Mouse (Mus musculus) hindbrain, embryonic 10.5 days (tissue): ENCODE measurements at regions not wholly inside any gene's neighbourhood (a gene's known extent, or its start where the extent isn't known, plus 50 kb on each side); places are given as distances from the start of the nearest gene placed in this dataset.

ENCODE experiments used
- DNase-seq: peaks from one replicate; pipeline ENCODE4 v3.0.0-alpha.2; 2017; ENCODE audit warnings: low spot score
- H3K27ac ChIP-seq: fragments of 300-500 bp; sonication (generic); 2 replicates; pipeline ENCODE4 v1.5.1; 2016; ENCODE audit warnings: mild to moderate bottlenecking, moderate library complexity
- H3K27me3 ChIP-seq: fragments of 300-500 bp; sonication (generic); 2 replicates; pipeline ENCODE4 v1.6.1; 2016; ENCODE audit warnings: mild to moderate bottlenecking; ENCODE audit not compliant: poor library complexity, insufficient read depth, severe bottlenecking
- H3K36me3 ChIP-seq: fragments of 300-500 bp; sonication (generic); 2 replicates; pipeline ENCODE4 v1.6.1; 2016; ENCODE audit warnings: mild to moderate bottlenecking, moderate library complexity
- H3K4me1 ChIP-seq: fragments of 300-500 bp; sonication (generic); replicated peaks from 2 replicates; pipeline ENCODE4 v1.6.1; 2016; ENCODE audit warnings: mild to moderate bottlenecking
- H3K4me3 ChIP-seq: fragments of 300-500 bp; sonication (generic); 2 replicates; pipeline ENCODE4 v1.5.1; 2016; ENCODE audit warnings: mild to moderate bottlenecking, moderate library complexity
- H3K9me3 ChIP-seq: fragments of 300-500 bp; sonication (generic); 2 replicates; pipeline ENCODE4 v1.6.1; 2016; ENCODE audit warnings: mild to moderate bottlenecking, moderate library complexity
- WGBS: fragments of 180-500 bp; shearing (Covaris S2); methylation state at CpG from one replicate; pipeline ENCODE4 v1.1.7; 2016; 5-methylcytosine and 5-hydroxymethylcytosine counted together

DNA sequence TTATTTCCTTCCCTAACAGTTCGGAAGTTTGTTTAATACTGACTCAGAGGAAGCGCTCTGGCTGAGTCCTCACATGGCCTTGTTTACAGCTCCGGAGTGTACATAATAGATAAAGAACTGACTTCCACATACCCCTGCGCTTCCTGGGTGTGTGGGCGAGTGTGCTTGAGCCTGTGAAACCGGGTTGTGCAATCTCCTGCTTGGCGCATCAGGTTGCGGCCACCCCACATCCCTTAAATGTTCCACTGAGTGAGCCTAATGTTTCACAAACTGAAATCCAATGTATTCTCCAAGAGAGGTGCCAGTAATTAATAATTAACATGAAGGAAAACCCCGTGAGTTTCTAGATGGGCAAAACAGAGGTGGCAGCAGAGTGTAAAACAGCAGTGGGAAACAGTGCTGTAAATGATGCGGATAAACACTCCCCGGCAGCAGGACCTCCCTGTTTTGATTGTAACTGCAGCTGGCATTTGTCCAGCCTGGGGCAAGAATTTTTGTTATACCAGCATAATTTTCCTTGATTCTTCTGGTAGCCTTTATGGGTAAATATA lies 175.2 kb upstream of the Cdkn2b start:
- WGBS = 64% methylated on average over 11 of the region's 11 CpGs
- DNase-seq = no peak

DNA sequence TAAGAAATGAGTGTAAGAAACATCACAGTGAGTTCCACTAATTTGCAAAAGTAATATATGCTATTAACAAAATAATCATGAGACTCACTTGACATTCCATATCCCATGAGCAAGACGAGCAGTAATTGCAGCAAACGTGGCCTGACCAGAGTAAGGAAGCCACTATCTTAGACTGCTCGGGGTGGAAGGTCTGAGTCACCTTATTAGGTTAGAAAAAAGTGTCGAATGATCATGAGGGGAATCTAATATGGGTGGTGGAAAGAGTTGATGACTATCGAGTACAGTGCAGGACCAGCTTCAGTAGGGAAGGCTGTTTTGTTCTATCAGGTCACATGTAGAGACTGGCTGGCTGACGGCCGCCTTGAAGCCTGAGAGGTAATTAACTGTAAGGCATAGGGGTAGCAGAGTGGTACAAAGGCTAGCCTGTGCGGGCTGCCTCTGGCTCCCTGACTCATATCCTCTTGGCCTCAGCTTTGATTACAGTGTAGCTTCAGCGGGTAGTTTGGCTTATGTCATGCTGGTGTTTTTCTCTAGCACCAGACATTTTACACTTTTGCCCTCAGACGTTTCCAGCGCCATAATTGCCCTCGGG lies 167.9 kb upstream of the Cdkn2b start:
- DNase-seq = no peak

More for the DNA sequence above, 175.2 kb upstream of the Cdkn2b start:
- Histone ChIP-seq H3K4me3 (no peak overlapping the region), H3K27ac (no peak overlapping the region), H3K27me3 (no peaks in the 10 kb centered on the region), H3K36me3 (no peaks in the 10 kb centered on the region), H3K4me1 (no peaks in the 10 kb centered on the region), H3K9me3 (no peaks in the 10 kb centered on the region)

DNA sequence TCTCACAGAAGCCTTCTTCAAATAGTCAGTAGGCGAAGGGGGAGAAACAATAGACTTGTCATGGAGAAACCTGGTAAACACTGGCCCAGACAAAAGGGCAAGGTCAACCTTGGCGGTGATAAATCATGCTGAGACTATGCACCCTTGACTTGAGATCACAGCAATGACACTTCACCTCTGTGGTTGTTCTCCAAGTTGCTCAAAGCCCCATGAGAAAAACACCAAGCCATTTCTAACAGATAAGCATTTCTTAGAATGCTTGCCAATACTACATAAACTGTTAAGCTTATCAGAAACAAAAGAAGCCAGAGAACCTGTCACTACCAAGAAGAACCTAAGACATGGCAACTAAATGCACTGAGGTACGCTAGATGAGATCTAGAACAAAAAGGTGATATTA lies 165.0 kb upstream of the Cdkn2b start:
- Histone ChIP-seq H3K36me3 (no peaks in the 10 kb centered on the region), H3K9me3 (no peaks in the 10 kb centered on the region), H3K27me3 (no peaks in the 10 kb centered on the region), H3K4me3 (no peak overlapping the region), H3K4me1 (peaks cover 6% of the 10 kb centered on the region), H3K27ac (no peak overlapping the region)
- DNase-seq = peak; percentile 52
- 62% methylated on average over 3 of the region's 3 CpGs for WGBS

More for the DNA sequence above, 167.9 kb upstream of the Cdkn2b start:
- H3K9me3 ChIP-seq = no peaks in the 10 kb centered on the region
- H3K27me3 ChIP-seq = no peaks in the 10 kb centered on the region
- H3K4me3 ChIP-seq = no peak overlapping the region
- WGBS = 83% methylated on average over 12 of the region's 12 CpGs
- H3K27ac ChIP-seq = no peak overlapping the region
- H3K36me3 ChIP-seq = no peaks in the 10 kb centered on the region
- peaks cover 6% of the 10 kb centered on the region for H3K4me1 ChIP-seq

DNA sequence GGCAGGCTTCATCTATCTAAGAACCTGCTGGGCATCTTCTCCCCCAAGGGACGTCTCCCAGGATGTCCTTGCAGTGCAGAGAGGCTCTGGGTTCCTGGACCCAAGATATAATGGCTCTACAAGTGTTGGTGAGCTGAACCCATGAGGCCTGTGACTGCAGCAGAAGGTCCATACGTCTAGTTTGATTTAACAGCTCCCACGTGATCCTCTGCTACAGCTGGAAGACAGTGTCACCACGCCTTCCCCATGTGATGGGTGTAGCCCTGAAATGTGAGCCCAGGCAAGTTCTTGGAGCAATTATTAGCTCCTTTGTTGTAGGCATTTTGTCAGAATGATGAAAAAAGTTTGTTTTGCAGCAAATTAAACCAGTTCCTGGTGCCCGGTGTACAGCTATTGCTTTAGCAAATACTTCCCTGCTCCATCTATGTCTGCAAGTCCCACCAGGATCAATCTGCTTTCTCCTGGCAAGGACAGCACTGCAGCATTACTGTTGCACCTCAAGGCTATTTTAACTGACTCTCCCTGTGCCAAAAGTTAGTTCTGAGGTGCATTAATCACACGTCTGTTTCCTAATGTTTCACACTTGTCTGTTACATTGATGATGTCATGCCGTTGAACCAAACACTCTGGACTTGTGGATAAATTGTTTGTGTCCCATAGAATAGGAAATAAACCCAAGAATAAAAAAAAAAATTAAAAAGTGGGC lies 164.2 kb upstream of the Cdkn2b start:
- no peak for DNase-seq
- Histone ChIP-seq H3K4me3 (no peak overlapping the region), H3K9me3 (no peaks in the 10 kb centered on the region), H3K27ac (0 out of 2 replicates have a peak overlapping the region, but pooled peaks have one; percentile 45), H3K36me3 (no peaks in the 10 kb centered on the region), H3K4me1 (peaks cover 14% of the 10 kb centered on the region), H3K27me3 (no peaks in the 10 kb centered on the region)
- 69% methylated on average over 7 of the region's 7 CpGs for WGBS

DNA sequence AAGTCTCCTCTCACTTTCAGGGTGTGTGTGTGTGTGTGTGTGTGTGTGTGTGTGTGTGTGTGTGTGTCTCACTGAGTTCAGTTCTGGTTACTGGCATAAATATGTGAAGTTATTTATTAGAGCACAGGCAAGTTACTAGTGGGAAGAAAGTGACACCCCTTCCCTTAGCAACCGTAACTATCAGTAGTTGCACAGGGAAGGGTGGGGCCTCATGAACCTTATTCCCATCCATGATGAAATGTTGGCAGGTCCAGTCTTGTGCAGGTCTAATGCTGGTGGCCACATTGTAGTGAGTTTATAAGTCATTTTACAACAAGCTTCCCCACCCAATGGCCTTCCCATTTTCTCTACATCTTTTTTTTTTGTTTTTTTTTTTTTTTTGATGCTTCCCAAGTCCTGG lies 160.6 kb upstream of the Cdkn2b start:
- Histone ChIP-seq H3K27me3 (no peaks in the 10 kb centered on the region), H3K36me3 (no peaks in the 10 kb centered on the region), H3K9me3 (no peaks in the 10 kb centered on the region), H3K4me1 (peaks cover 20% of the 10 kb centered on the region), H3K27ac (no peak overlapping the region), H3K4me3 (no peak overlapping the region)
- 85% methylated on average over 1 of the region's 1 CpGs for WGBS
- DNase-seq = no peak

DNA sequence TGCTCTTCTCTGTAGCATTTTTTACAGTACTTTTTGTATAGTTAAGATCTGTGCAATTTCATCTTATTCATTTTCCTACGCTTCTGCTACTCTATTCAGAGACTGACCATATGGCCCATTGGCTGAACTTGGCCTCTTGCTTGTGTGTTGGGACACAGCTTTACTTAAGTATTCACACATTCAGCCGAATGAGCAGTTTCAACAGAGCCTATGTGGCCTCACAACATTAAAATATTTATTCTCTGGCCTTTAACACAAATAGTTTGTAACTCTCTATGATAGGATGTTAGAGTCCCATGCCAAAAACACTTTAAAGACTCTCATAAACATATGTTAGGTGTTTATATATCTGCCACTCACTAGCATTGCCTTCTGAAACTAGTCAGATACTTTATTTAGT lies 159.9 kb upstream of the Cdkn2b start:
- WGBS = 83% methylated on average over 2 of the region's 2 CpGs
- no peak for DNase-seq
- H3K36me3 ChIP-seq = no peaks in the 10 kb centered on the region

DNA sequence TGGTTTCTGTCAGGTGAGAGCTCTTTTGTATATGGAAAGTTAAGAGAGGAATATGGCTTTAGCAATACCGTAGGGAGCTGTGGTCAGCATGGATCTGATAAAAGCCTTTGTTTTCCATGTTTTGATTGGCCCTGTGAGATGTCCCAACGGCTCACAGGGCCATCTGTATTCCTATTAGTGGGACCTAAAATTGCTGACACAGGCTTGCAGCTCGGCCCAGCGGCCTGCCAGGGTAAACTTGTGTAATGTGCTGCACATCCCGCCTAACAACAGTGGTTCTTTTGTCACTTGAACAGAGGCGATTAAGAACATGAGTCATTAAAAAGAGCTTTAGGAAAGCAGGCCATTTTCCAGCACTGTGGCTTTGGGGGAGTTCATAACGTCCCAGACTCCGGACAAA lies 159.0 kb upstream of the Cdkn2b start:
- WGBS = 45% methylated on average over 8 of the region's 8 CpGs
- Histone ChIP-seq H3K36me3 (no peaks in the 10 kb centered on the region), H3K27me3 (no peaks in the 10 kb centered on the region), H3K4me1 (peaks cover 16% of the 10 kb centered on the region), H3K27ac (0 out of 2 replicates have a peak overlapping the region, but pooled peaks have one; percentile 12), H3K4me3 (no peak overlapping the region), H3K9me3 (no peaks in the 10 kb centered on the region)
- peak; percentile 42 for DNase-seq

More for the DNA sequence above, 159.9 kb upstream of the Cdkn2b start:
- no peak overlapping the region for H3K4me3 ChIP-seq
- H3K27ac ChIP-seq = no peak overlapping the region
- no peaks in the 10 kb centered on the region for H3K27me3 ChIP-seq
- H3K4me1 ChIP-seq = peaks cover 20% of the 10 kb centered on the region
- H3K9me3 ChIP-seq = no peaks in the 10 kb centered on the region

DNA sequence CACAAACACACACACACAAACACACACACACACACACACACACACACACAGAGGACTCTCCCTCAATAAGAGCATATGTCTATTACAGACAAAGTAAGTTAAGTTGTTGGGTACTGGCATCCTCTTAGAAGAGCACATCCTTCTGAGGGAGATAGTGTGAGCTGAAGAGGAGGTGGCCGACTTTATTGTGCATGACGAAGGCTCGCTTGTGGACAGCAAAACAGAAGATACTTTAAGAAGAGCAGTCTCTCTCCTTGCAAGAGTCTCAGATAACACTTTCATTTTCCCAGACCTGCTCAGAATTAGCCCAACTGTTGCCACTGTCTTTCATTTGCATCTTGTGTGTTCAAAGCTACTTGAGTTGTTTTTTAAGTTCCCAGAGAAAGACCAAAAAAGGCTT lies 158.6 kb upstream of the Cdkn2b start:
- WGBS = 75% methylated on average over 3 of the region's 3 CpGs

DNA sequence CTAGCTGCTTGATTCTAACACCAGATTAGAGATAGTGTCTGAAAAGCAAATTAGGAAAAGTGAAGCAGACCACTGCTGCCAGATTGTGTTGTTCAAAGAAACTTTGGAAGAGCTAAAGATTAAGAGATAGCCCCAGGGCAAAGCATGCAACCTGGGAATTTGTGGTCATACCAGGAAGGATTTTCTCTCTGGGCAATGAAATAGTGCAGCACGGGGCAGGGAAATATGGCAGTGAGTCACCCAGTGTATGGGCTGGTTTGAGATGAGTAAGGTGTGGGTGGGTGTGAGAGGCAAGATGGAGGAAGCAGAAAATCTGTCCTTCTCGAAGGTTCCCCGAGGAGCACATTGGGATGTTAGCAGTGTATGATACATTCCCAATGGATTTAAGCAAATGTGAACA lies 155.9 kb upstream of the Cdkn2b start:
- no peak for DNase-seq
- H3K27ac ChIP-seq = no peak overlapping the region
- WGBS = 88% methylated on average over 3 of the region's 3 CpGs
- H3K9me3 ChIP-seq = no peaks in the 10 kb centered on the region
- H3K4me1 ChIP-seq = peaks cover 14% of the 10 kb centered on the region
- no peak overlapping the region for H3K4me3 ChIP-seq
- H3K27me3 ChIP-seq = no peaks in the 10 kb centered on the region
- no peaks in the 10 kb centered on the region for H3K36me3 ChIP-seq

More for the DNA sequence above, 158.6 kb upstream of the Cdkn2b start:
- no peak for DNase-seq
- H3K27ac ChIP-seq = no peak overlapping the region
- peaks cover 14% of the 10 kb centered on the region for H3K4me1 ChIP-seq
- H3K27me3 ChIP-seq = no peaks in the 10 kb centered on the region
- no peaks in the 10 kb centered on the region for H3K9me3 ChIP-seq
- H3K36me3 ChIP-seq = no peaks in the 10 kb centered on the region
- no peak overlapping the region for H3K4me3 ChIP-seq

DNA sequence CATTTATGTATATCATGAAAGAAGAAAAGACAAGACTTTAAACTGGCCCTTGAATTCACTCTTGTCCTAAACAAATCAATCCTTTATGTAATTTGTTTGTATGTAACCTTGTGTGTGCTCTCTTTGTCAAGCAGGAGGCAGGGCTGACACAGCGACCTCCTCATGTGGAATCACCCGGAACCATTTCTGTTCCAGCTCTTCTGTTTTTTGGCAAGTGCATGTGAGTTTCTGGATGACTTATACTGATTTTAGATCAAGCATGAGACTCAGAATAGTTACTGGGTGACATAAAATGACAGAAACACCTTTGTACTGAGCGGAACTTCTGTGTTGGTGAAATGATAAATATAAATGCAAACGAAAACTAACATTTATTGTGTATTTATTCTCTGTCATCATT lies 152.3 kb upstream of the Cdkn2b start:
- no peaks in the 10 kb centered on the region for H3K9me3 ChIP-seq
- no peak for DNase-seq
- H3K27me3 ChIP-seq = no peaks in the 10 kb centered on the region
- no peak overlapping the region for H3K27ac ChIP-seq
- H3K36me3 ChIP-seq = no peaks in the 10 kb centered on the region
- no peaks in the 10 kb centered on the region for H3K4me1 ChIP-seq
- no peak overlapping the region for H3K4me3 ChIP-seq
- 89% methylated on average over 4 of the region's 4 CpGs for WGBS

DNA sequence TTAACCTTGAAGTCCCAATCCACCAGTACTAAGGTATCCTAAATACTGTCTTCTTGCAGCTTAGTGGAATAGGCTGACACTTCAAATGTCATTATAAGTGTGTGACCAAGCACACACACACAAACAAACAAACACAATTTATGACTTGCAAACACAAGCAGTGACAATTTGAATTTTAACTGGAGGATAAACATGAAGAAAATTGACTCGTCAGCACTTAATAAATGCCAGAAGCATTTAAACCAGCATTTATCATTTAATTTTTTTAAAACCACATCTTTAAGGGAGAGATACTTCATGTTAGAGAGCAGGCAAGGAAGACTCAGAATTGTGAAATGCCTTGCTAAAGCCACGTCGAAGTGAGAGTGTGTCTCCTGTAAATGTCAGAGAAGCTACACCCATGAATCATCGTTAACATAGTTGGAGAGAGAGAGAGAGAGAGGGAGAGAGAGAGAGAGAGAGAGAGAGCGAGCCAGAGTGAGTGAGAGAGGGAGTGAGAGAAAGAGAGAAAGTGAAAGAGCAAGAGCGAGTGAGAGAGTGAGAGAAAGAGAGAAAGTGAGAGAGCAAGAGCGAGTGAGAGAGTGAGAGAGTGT lies 149.4 kb upstream of the Cdkn2b start:
- DNase-seq = no peak
- Histone ChIP-seq H3K4me3 (no peak overlapping the region), H3K9me3 (no peaks in the 10 kb centered on the region), H3K27ac (no peak overlapping the region), H3K4me1 (no peaks in the 10 kb centered on the region), H3K27me3 (no peaks in the 10 kb centered on the region), H3K36me3 (no peaks in the 10 kb centered on the region)
- WGBS = 86% methylated on average over 7 of the region's 7 CpGs

DNA sequence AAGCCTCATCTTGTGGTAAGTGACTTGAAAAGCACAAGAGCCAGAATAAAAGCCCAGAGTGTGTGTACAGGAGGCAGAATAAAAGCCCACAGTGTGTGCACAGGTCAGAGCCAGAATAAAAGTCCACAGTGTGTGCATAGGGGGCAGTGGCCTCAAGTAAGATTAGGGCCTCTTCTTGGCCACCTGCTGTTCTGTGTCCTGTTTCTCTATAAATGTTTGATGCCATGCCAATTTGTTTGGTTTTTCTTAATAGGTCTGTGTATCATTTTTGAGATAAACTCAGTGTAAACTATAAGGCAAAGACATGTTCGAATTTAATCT lies 148.5 kb upstream of the Cdkn2b start:
- H3K9me3 ChIP-seq = no peaks in the 10 kb centered on the region
- DNase-seq = no peak
- H3K27ac ChIP-seq = no peak overlapping the region
- H3K27me3 ChIP-seq = no peaks in the 10 kb centered on the region
- WGBS = 90% methylated on average over 1 of the region's 1 CpGs
- H3K36me3 ChIP-seq = no peaks in the 10 kb centered on the region
- H3K4me1 ChIP-seq = no peaks in the 10 kb centered on the region
- H3K4me3 ChIP-seq = no peak overlapping the region

DNA sequence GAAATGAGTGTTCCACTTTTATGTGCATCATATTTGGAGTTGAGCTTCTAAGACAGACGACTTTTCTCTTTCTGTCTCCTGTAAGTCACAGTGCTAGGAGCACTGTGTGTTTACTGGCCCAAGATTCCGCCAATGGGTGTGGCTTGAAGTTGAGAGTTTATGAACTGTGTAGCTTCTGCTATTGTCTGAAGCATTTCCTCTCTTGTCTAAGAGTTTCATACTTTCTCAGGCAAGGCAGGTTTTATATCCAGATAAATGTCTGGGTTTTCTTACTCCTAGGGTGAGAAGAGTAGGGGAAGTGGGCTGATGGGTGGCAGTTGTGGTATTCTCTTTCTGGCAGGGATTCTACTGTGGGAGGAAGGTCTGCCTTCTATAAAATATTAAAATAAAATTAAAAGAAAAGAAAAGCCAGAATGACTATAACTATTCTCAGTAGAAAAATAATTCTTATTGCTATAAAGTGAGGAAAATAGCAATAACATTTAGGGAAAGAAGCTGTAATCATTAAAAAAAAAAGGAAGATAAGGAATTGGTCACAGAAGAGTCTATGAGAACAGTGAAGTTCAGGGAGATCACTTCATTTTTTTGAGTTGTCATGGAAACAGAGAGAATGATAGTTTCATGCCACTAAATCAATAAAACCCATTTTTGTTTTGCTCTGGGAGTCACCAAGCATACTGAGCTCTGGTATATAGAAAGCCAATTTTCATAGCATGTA lies 147.9 kb upstream of the Cdkn2b start:
- no peak overlapping the region for H3K27ac ChIP-seq
- WGBS = 87% methylated on average over 2 of the region's 2 CpGs

More for the DNA sequence above, 147.9 kb upstream of the Cdkn2b start:
- Histone ChIP-seq H3K36me3 (no peaks in the 10 kb centered on the region), H3K4me1 (no peaks in the 10 kb centered on the region), H3K27me3 (no peaks in the 10 kb centered on the region), H3K9me3 (no peaks in the 10 kb centered on the region), H3K4me3 (no peak overlapping the region)
- DNase-seq = no peak
